Mouse (Mus musculus) CH12.LX (cell line): Measurements from ENCODE around the gene Tor3a. TPM values are rescaled to one million over a fixed set of nuclear protein-coding genes. Genes with fewer than 3 reads are reported as not detected.

ENCODE experiments used
- DNase-seq: peaks from one replicate; pipeline ENCODE4 v3.0.0-alpha.2; 2013; ENCODE audit errors: extremely low read depth
- H3K27ac ChIP-seq: 2 replicates; pipeline ENCODE4 v1.5.1; 2012; ENCODE audit warnings: low read depth, mild to moderate bottlenecking, control low read depth, moderate library complexity; ENCODE audit not compliant: insufficient read depth
- H3K27me3 ChIP-seq: replicated peaks from 2 replicates; pipeline ENCODE3; 2012; ENCODE audit warnings: inconsistent platforms
- H3K36me3 ChIP-seq, 2 experiments: replicated peaks in 1 of 2; 2 replicates each; pipeline versions ENCODE3 to v1.6.1; 2012; ENCODE audit warnings: inconsistent platforms in 1 of 2, low read length in 1 of 2, mild to moderate bottlenecking in 1 of 2, mixed read lengths in 1 of 2, moderate library complexity in 1 of 2; ENCODE audit not compliant: control insufficient read depth in 1 of 2, insufficient read depth in 1 of 2
- H3K4me1 ChIP-seq, 2 experiments: 2 replicates each; pipeline ENCODE4 v1.6.1; 2012; ENCODE audit warnings: inconsistent platforms in 1 of 2, moderate library complexity in 1 of 2; ENCODE audit not compliant: insufficient read depth in 2 of 2, control insufficient read depth in 1 of 2
- H3K4me2 ChIP-seq: 2 replicates; pipeline ENCODE4 v1.6.1; 2012; ENCODE audit warnings: low read depth, mild to moderate bottlenecking, control low read depth; ENCODE audit not compliant: poor library complexity, insufficient read depth, severe bottlenecking
- H3K4me3 ChIP-seq, 3 experiments: fragments of 150-350 bp in 1 of 3; sonication (generic) in 1 of 3; replicated peaks in 1 of 3; 2 replicates each; pipeline versions ENCODE3 to v1.5.1; 2011 to 2012; ENCODE audit warnings: low read depth in 2 of 3, low read length in 2 of 3, mild to moderate bottlenecking in 2 of 3, moderate library complexity in 2 of 3, control low read depth in 1 of 3, improper control_type of control experiment in 1 of 3, inconsistent platforms in 1 of 3, mixed read lengths in 1 of 3; ENCODE audit not compliant: poor library complexity in 1 of 3
- H3K79me2 ChIP-seq: replicated peaks from 2 replicates; pipeline ENCODE4 v1.6.1; 2012; ENCODE audit warnings: mild to moderate bottlenecking, moderate library complexity; ENCODE audit not compliant: control insufficient read depth, poor library complexity, insufficient read depth, severe bottlenecking; ENCODE audit errors: extremely low read depth
- H3K9ac ChIP-seq: 2 replicates; pipeline ENCODE4 v1.6.1; 2012; ENCODE audit warnings: low read depth, mild to moderate bottlenecking, control low read depth, moderate library complexity; ENCODE audit not compliant: insufficient read depth
- H3K9me3 ChIP-seq: replicated peaks from 2 replicates; pipeline ENCODE3; 2012; ENCODE audit warnings: low read length, inconsistent platforms, mixed read lengths
- CHD1 ChIP-seq: IDR thresholded peaks from 2 replicates; pipeline ENCODE4 v1.6.1; 2012; ENCODE audit warnings: low read depth, low read length, improper control_type of control experiment, inconsistent platforms
- CHD2 ChIP-seq: IDR thresholded peaks from 2 replicates; pipeline ENCODE4 v1.6.1; 2011; ENCODE audit warnings: low read length, improper control_type of control experiment
- CTCF ChIP-seq, 2 experiments: IDR thresholded peaks in 1 of 2; conservative IDR thresholded peaks in 1 of 2; 2 replicates each; pipeline ENCODE4 v1.5.1; 2011 to 2012; ENCODE audit warnings: low read depth in 2 of 2, low read length in 2 of 2, improper control_type of control experiment in 1 of 2, inconsistent platforms in 1 of 2, mild to moderate bottlenecking in 1 of 2, moderate library complexity in 1 of 2
- E2F4 ChIP-seq: IDR thresholded peaks from 2 replicates; pipeline ENCODE4 v1.6.1; 2011; ENCODE audit warnings: low read depth, low read length, improper control_type of control experiment; ENCODE audit not compliant: insufficient replicate concordance
- ELF1 ChIP-seq: IDR thresholded peaks from 2 replicates; pipeline ENCODE4 v1.6.1; 2014; ENCODE audit warnings: low read depth, mild to moderate bottlenecking, inconsistent platforms, low read length, improper control_type of control experiment
- HCFC1 ChIP-seq: IDR thresholded peaks from 2 replicates; pipeline ENCODE4 v1.6.1; 2012; ENCODE audit warnings: low read depth, mild to moderate bottlenecking, inconsistent platforms, low read length, improper control_type of control experiment
- IRF4 ChIP-seq: IDR thresholded peaks from 2 replicates; pipeline ENCODE4 v1.6.1; 2014; ENCODE audit warnings: low read depth, mild to moderate bottlenecking, inconsistent platforms, low read length, improper control_type of control experiment
- JUN ChIP-seq: IDR thresholded peaks from 2 replicates; pipeline ENCODE4 v1.6.1; 2011; ENCODE audit warnings: low read depth, mild to moderate bottlenecking, low read length, improper control_type of control experiment, moderate library complexity; ENCODE audit not compliant: insufficient read depth
- JUND ChIP-seq: conservative IDR thresholded peaks from 2 replicates; pipeline ENCODE4 v1.6.1; 2011; ENCODE audit warnings: low read depth, low read length, improper control_type of control experiment
- KAT2A ChIP-seq: IDR thresholded peaks from 2 replicates; pipeline ENCODE4 v1.6.1; 2012; ENCODE audit warnings: low read length, improper control_type of control experiment, inconsistent platforms; ENCODE audit not compliant: insufficient replicate concordance
- MAX ChIP-seq: IDR thresholded peaks from 2 replicates; pipeline ENCODE4 v1.6.1; 2011; ENCODE audit warnings: low read length, improper control_type of control experiment
- MAZ ChIP-seq: IDR thresholded peaks from 2 replicates; pipeline ENCODE4 v1.6.1; 2012; ENCODE audit warnings: low read depth, mild to moderate bottlenecking, inconsistent platforms, low read length, improper control_type of control experiment, moderate library complexity
- MEF2A ChIP-seq: IDR thresholded peaks from 2 replicates; pipeline ENCODE4 v1.6.1; 2014; ENCODE audit warnings: low read depth, mild to moderate bottlenecking, inconsistent platforms, low read length, improper control_type of control experiment, borderline replicate concordance
- MXI1 ChIP-seq: IDR thresholded peaks from 2 replicates; pipeline ENCODE4 v1.6.1; 2011; ENCODE audit warnings: mild to moderate bottlenecking, low read depth, low read length, improper control_type of control experiment
- MYC ChIP-seq: IDR thresholded peaks from 2 replicates; pipeline ENCODE4 v1.6.1; 2011; ENCODE audit warnings: low read depth, mild to moderate bottlenecking, improper control_type of control experiment, low read length
- NRF1 ChIP-seq: IDR thresholded peaks from 2 replicates; pipeline ENCODE4 v1.6.1; 2014; ENCODE audit warnings: low read depth, mild to moderate bottlenecking, inconsistent platforms, low read length, improper control_type of control experiment, moderate library complexity
- RAD21 ChIP-seq: IDR thresholded peaks from 2 replicates; pipeline ENCODE4 v1.6.1; 2011; ENCODE audit warnings: low read depth, mild to moderate bottlenecking, low read length, improper control_type of control experiment, moderate library complexity
- RCOR1 ChIP-seq: conservative IDR thresholded peaks from 2 replicates; pipeline ENCODE4 v1.6.1; 2012; ENCODE audit warnings: low read depth, mild to moderate bottlenecking, inconsistent platforms, low read length, improper control_type of control experiment
- SMC3 ChIP-seq: IDR thresholded peaks from 2 replicates; pipeline ENCODE4 v1.6.1; 2011; ENCODE audit warnings: low read depth, low read length, improper control_type of control experiment
- dilution Hi-C: fragments of 300-500 bp; cut with MboI; formaldehyde crosslinking; loops from 2 replicates; pipeline ENCODE4 v1.14.3; 2020; ENCODE audit warnings: low sequenced_read_pairs; ENCODE audit not compliant: extremely low pct_unique_long_range_greater_than_20kb, extremely low pct_ligation_motif_present
- in situ Hi-C: fragments of 300-500 bp; cut with MboI; formaldehyde crosslinking; loops from 3 replicates; pipeline ENCODE4 v1.14.3; 2019; ENCODE audit warnings: low sequenced_read_pairs, low pct_ligation_motif_present, low pct_unique_long_range_greater_than_20kb, mixed read lengths
- polyA plus RNA-seq: library from polyadenylated mRNA; unstranded; fragments of >175 nt; gene quantifications from 2 replicates; pipeline ENCODE4 v1.2.1, GENCODE M21; 2012; ENCODE audit warnings: low read depth; ENCODE audit not compliant: insufficient read length
- total RNA-seq, 2 experiments: library from RNA; depleted of rRNA; stranded (reverse); fragments of 300-350 nt in 1 of 2; fragments of >200 nt in 1 of 2; gene quantifications; 2 replicates each; pipeline ENCODE4 v1.2.3; 2012 to 2014

The Tor3a gene
- total and polyA plus RNA-seq, 3 experiments = 37.6 to 85.7 (median 53.8) TPM

DNA sequence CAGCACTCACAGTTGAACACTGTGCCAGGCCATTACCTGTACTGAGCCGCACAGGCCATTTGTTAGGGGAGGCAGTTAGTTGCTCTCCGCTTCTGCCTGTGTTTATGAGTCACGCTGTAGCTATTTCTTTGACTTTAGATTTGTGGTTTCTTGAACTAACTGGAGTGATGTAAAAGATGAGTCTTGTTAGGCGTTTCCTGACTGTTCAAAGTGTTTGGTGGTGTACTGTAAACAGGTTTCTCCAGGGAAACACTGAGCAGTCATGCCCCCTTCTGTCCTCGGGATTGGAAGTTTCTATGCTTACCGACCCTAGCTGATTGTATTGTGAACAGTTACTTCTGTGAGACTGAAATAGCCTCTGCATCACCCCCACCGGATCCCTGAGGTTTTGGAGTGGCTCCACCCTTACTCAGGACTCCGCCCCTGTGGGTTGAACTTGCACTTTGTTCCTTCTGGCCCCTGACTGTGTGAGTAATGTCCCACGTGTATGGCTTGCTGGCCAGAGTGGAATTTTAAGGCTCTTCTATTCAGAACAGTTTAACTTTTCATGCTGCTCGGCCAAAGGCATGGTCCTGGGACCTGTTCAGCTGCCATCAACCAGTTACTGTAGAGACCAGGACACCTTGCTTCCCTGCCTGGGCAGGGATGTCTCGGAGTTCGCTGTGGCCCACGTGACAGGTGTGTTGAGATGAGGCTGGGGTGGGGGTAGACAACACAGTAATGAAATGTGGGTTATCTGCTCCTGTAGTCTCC is 58.6 kb downstream of the Tor3a start (continued):
- TF ChIP-seq IRF4 = peak; percentile 37; the same call in 1 of the 2 replicates
- TF ChIP-seq RCOR1 = no peak
- TF ChIP-seq MAX = peak; percentile 95
- TF ChIP-seq ELF1 = no peak
- no peak for TF ChIP-seq NRF1
- 0 out of 2 replicates have a peak, but pooled peaks have one; percentile 2 for TF ChIP-seq CHD2
- TF ChIP-seq MAZ = peak; percentile 84; the same call in 1 of the 2 replicates
- peak; percentile 97 for TF ChIP-seq MEF2A
- TF ChIP-seq JUND = peak; percentile 28; the same call in 1 of the 2 replicates

DNA sequence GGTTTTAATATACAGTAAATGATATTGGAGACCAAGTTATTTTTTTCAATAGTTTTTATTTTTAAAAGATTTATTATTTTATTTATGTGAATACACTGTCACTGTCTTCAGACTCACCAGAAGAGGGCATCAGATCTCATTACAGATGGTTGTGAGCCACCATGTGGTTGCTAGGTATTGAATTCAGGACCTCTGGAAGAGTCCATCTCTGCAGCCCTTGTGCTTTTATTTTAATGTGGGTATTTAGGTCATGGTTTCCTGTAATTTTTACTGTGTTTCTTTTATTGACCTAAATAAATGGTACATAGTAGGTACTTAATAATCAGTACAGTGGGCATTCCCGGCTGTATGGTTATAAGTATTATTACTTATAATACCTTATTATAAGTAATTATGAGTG is 59.4 kb downstream of the Tor3a start:
- peak overlapping the region; percentile 99; the same call in 1 of the 2 replicates for H3K4me2 ChIP-seq
- H3K4me3 ChIP-seq = no peak overlapping the region
- H3K27me3 ChIP-seq = no peaks in the 10 kb centered on the region
- in situ Hi-C loops (no loop called here), dilution Hi-C loops (no loop called here)
- peaks cover 38% of the 10 kb centered on the region for H3K79me2 ChIP-seq
- TF ChIP-seq RCOR1 (no peak), CHD1 (no peak), E2F4 (no peak), NRF1 (no peak), SMC3 (peak; percentile 47), CTCF (conservative IDR thresholded peaks at IDR 0.05 in 1 of 2, IDR thresholded peaks at IDR 0.05 in 1 of 2; ENCODE audit: low read depth in 2 of 2, low read length in 2 of 2) (peak in 1 of 2 experiments; percentile 78; a peak in 2 of 4 replicates), RAD21 (peak; percentile 23), MEF2A (no peak), MXI1 (no peak), CHD2 (no peak), MYC (peak; percentile 95), KAT2A (no peak), JUND (0 out of 2 replicates have a peak, but pooled peaks have one; percentile 11), HCFC1 (no peak), JUN (no peak)
- H3K27ac ChIP-seq = no peak overlapping the region
- H3K36me3 ChIP-seq = peaks cover 0 to 8% of the 10 kb centered on the region in 2 experiments
- no peak overlapping the region for H3K9ac ChIP-seq
- H3K9me3 ChIP-seq = no peaks in the 10 kb centered on the region
- peaks cover 11 to 28% of the 10 kb centered on the region in 2 experiments for H3K4me1 ChIP-seq
- peak; percentile 46 for DNase-seq
